In the genomic region with DNA sequence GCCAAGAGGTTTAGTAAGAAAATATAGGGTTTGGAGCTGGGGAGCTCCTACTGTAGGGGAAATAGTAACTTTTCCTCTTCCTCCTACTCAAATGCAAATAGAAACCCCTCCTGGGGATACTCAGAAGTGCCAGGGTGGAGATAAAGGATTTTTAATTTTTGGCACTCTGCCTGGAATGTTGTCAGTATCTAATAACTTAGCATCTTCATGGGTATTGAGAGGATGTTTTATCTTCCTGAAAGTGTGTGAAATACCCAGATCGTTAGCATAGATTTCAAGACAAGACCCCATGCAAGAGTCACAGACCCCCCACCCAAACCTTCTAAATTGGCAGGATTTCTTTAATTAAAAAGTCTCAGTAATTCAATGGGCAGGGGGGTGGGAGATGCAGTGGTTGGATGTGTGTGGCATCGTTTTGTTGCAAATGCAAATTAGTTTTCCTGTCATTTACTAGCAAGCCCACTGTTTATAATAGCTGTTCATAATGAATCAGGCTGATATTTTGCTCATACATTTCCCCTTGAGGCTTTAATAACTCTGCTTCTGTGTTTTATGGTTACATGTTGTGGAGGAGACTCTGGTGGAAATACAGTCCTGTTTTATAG, we compare ENCODE assay signal across 22 mouse cellular contexts.
"Had no signal": no experiment of that assay in that cellular context is flagged by ENCODE, and none has a peak within 500 bp of the region (broad histone marks: within the 10 kb centered on the region; RNA-seq: fewer than 3 reads in every experiment).

No protein-coding gene starts in this region.

- H3K27me3 ChIP-seq: limb, embryonic 15.5 days; megakaryocyte, embryonic 14.5 days; midbrain, embryonic 15.5 days; neural tube, embryonic 12.5 days had no signal

- H3K4me3 ChIP-seq: layer of hippocampus, adult 2 months; left cerebral cortex, adult 2 months; limb, embryonic 12.5 days; limb, embryonic 15.5 days; megakaryocyte, embryonic 14.5 days; midbrain, embryonic 10.5 days; midbrain, embryonic 15.5 days; neural tube, embryonic 12.5 days had no signal

- ATAC-seq: intestine, postnatal 0 days; liver, postnatal 0 days; midbrain, embryonic 15.5 days had no signal

- H3K36me3 ChIP-seq: limb, embryonic 12.5 days; limb, embryonic 15.5 days; midbrain, embryonic 10.5 days; midbrain, embryonic 15.5 days; neural tube, embryonic 12.5 days had no signal

- H3K4me1 ChIP-seq: limb, embryonic 12.5 days; limb, embryonic 15.5 days; megakaryocyte, embryonic 14.5 days; midbrain, embryonic 10.5 days; midbrain, embryonic 15.5 days; neural tube, embryonic 12.5 days had no signal

- H3K27ac ChIP-seq: kidney, postnatal 0 days; layer of hippocampus, adult 2 months; left cerebral cortex, adult 2 months; limb, embryonic 12.5 days; limb, embryonic 15.5 days; liver, embryonic 14.5 days; midbrain, embryonic 10.5 days; midbrain, embryonic 15.5 days; neural tube, embryonic 12.5 days had no signal

- H3K9ac ChIP-seq: limb, embryonic 12.5 days; limb, embryonic 15.5 days; liver, embryonic 14.5 days; liver, postnatal 0 days; lung, embryonic 14.5 days; midbrain, embryonic 15.5 days; neural tube, embryonic 12.5 days had no signal

- H3K9me3 ChIP-seq: limb, embryonic 12.5 days; limb, embryonic 15.5 days; megakaryocyte, embryonic 14.5 days; midbrain, embryonic 10.5 days; midbrain, embryonic 15.5 days; neural tube, embryonic 12.5 days had no signal

- DNase-seq: kidney, adult 2 months; kidney, postnatal 25 days; layer of hippocampus, postnatal 36 days; left cerebral cortex, postnatal 4 days; liver, postnatal 0 days; lung, embryonic 14.5 days; lung, postnatal 10 days; lung, postnatal 36 days; thymus, adult 18-20 months; thymus, postnatal 36 days had no signal

- H3K4me2 ChIP-seq: limb, embryonic 12.5 days; limb, embryonic 15.5 days; liver, embryonic 11.5 days; lung, embryonic 14.5 days; midbrain, embryonic 15.5 days; neural tube, embryonic 12.5 days had no signal
